Mouse (Mus musculus) erythroblast, embryonic 14.5 days (primary cell): ENCODE data around the gene Sesn2.

Source experiments
- GATA1 ChIP-seq: IDR thresholded peaks from 2 replicates; pipeline ENCODE4 v1.6.1; 2012; ENCODE audit warnings: low read length, inconsistent platforms, mixed read lengths
- TAL1 ChIP-seq: IDR thresholded peaks from 3 replicates; pipeline ENCODE4 v1.6.1; 2012; ENCODE audit warnings: low read length, inconsistent platforms, mixed read lengths

GRCm38 (mm10) chr4:132444516-132444915 is 65.8 kb downstream of the Sesn2 start:
- TF ChIP-seq GATA1: no peak
- no peak for TF ChIP-seq TAL1
